Mouse (Mus musculus) myocyte (in vitro differentiated cells): Measurements from ENCODE around the gene 1700016D06Rik.

Source experiments
- MAX ChIP-seq: IDR thresholded peaks from one replicate; pipeline ENCODE4 v1.6.1; 2011; ENCODE audit warnings: low read depth, mild to moderate bottlenecking, control low read depth
- POLR2A ChIP-seq: IDR thresholded peaks from one replicate; pipeline ENCODE4 v1.6.1; 2011; ENCODE audit warnings: low read depth, mild to moderate bottlenecking, control low read depth, moderate library complexity; ENCODE audit not compliant: insufficient read length

- TF ChIP-seq POLR2A (no peak), MAX (no peak)
Observed at GRCm38 (mm10) chr8:11701033-11701362, at the start of gene 1700016D06Rik.
